Mouse (Mus musculus): Measurements from ENCODE around the gene 2610028H24Rik. TPM values are rescaled to one million over a fixed set of nuclear protein-coding genes. Genes with fewer than 3 reads are reported as not detected.

2610028H24Rik gene
- not detected for polyA plus RNA-seq (2014; fragmentation: Illumina TruSeq; extraction: RNeasy Lipid Tissue Mini Kit (QIAGEN cat#74804); ENCODE audit: low read depth, low replicate concordance)

DNA sequence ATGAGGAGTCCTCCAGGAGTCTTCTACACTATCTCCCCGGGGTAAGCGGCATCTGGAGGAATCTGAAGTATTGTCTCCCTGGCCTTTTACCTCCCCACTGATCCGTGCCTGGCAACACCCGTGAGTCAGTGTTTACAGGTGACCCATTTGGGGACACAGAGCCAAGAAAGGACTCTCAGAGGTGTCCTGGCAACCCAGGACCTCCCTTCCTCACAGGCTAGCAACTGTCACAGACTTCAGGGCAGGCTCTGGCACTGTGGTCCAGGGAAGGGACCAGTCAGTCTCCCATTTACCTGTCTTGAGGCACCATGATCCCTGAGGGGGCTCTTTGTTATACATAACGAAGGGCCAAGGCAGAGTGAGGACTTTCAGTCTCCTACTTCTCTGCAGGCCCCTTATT is at the start of gene 2610028H24Rik:
TSS of gene 2610028H24Rik (plus strand) at position 231 of the 400 bp plus-strand sequence.

DNA sequence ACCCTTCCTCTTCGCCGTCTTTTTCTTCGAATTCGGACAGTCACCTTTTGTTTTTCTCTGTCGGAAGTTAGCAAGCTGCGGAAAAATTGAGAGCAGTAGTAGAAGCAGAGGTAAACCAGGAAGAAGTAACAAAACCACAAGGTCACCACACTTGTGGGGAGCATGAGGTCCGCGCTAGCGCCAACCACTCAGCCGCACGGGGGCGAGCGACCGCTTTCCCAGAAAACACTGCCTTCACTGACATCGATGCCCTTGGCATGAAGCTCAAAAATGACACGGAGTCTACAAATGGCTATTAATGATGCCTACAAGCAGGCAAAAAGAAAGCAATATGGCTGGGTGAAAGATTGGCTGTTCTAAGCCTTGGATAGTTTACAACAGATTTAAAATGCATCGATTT is 8.6 kb upstream of the 2610028H24Rik start, which contains the start of gene AC141477.1:
TSS of gene AC141477.1 (minus strand) at position 164 of the 400 bp plus-strand sequence.

GRCm38 (mm10) chr10:76442178-76443088 is 6.4 kb upstream of the 2610028H24Rik start, which contains the start of gene Pcnt:
Gene Pcnt (minus strand): TSS chr10:76442786.

GRCm38 (mm10) chr10:76468203-76469162 is 19.6 kb downstream of the 2610028H24Rik start, which contains the start of the genes Mcm3ap and Ybey:
Gene Mcm3ap (plus strand): TSS chr10:76468927.
Gene Ybey (minus strand): TSS chr10:76469114.

Other genes starting within 250 kb of the 2610028H24Rik start
- 1.5 TPM for gene Prmt2, start 211.2 kb upstream of the 2610028H24Rik start, polyA plus RNA-seq (2014; fragmentation: Illumina TruSeq; extraction: RNeasy Lipid Tissue Mini Kit (QIAGEN cat#74804); ENCODE audit: low read depth, low replicate concordance)
- gene S100b, start 195.2 kb upstream of the 2610028H24Rik start, polyA plus RNA-seq (2014; fragmentation: Illumina TruSeq; extraction: RNeasy Lipid Tissue Mini Kit (QIAGEN cat#74804); ENCODE audit: low read depth, low replicate concordance): not detected
- 8.6 TPM for gene Dip2a, start 103.8 kb upstream of the 2610028H24Rik start, polyA plus RNA-seq (2014; fragmentation: Illumina TruSeq; extraction: RNeasy Lipid Tissue Mini Kit (QIAGEN cat#74804); ENCODE audit: low read depth, low replicate concordance)
- not detected for gene AC141477.1, start 8.6 kb upstream of the 2610028H24Rik start, polyA plus RNA-seq (2014; fragmentation: Illumina TruSeq; extraction: RNeasy Lipid Tissue Mini Kit (QIAGEN cat#74804); ENCODE audit: low read depth, low replicate concordance)
- 7.2 TPM for gene Pcnt, start 6.3 kb upstream of the 2610028H24Rik start, polyA plus RNA-seq (2014; fragmentation: Illumina TruSeq; extraction: RNeasy Lipid Tissue Mini Kit (QIAGEN cat#74804); ENCODE audit: low read depth, low replicate concordance)
- gene Mcm3ap, start 19.8 kb downstream of the 2610028H24Rik start, polyA plus RNA-seq (2014; fragmentation: Illumina TruSeq; extraction: RNeasy Lipid Tissue Mini Kit (QIAGEN cat#74804); ENCODE audit: low read depth, low replicate concordance): 8.9 TPM
- gene Ybey, start 20.0 kb downstream of the 2610028H24Rik start, polyA plus RNA-seq (2014; fragmentation: Illumina TruSeq; extraction: RNeasy Lipid Tissue Mini Kit (QIAGEN cat#74804); ENCODE audit: low read depth, low replicate concordance): 2.3 TPM
- gene Lss, start 82.5 kb downstream of the 2610028H24Rik start, polyA plus RNA-seq (2014; fragmentation: Illumina TruSeq; extraction: RNeasy Lipid Tissue Mini Kit (QIAGEN cat#74804); ENCODE audit: low read depth, low replicate concordance): 3.5 TPM
- not detected for gene Spatc1l, start 113.2 kb downstream of the 2610028H24Rik start, polyA plus RNA-seq (2014; fragmentation: Illumina TruSeq; extraction: RNeasy Lipid Tissue Mini Kit (QIAGEN cat#74804); ENCODE audit: low read depth, low replicate concordance)
- gene Ftcd, start 126.6 kb downstream of the 2610028H24Rik start, polyA plus RNA-seq (2014; fragmentation: Illumina TruSeq; extraction: RNeasy Lipid Tissue Mini Kit (QIAGEN cat#74804); ENCODE audit: low read depth, low replicate concordance): 0.57 TPM
- gene Col6a2, start 174.5 kb downstream of the 2610028H24Rik start, polyA plus RNA-seq (2014; fragmentation: Illumina TruSeq; extraction: RNeasy Lipid Tissue Mini Kit (QIAGEN cat#74804); ENCODE audit: low read depth, low replicate concordance): 0.69 TPM